Mouse (Mus musculus): ENCODE results near the gene Lrrc14b. TPM values are rescaled to one million over a fixed set of nuclear protein-coding genes. Genes with fewer than 3 reads are reported as not detected.

Lrrc14b gene
- polyA plus RNA-seq, 1 experiment: 3.7 TPM

GRCm38 (mm10) chr13:74356491-74356890 lies 7.3 kb downstream of the Lrrc14b start:
- no peaks in the 10 kb centered on the region for H3K4me1 ChIP-seq (ENCODE audit: control insufficient read depth, insufficient read depth, low read length)
- TF ChIP-seq POLR2A (IDR thresholded peaks at IDR 0.05; ENCODE audit: borderline replicate concordance, extremely low read depth, low read depth, low read length) (no peak), CTCF (IDR thresholded peaks at IDR 0.05; ENCODE audit: insufficient read depth, low read length) (no peak)
- H3K4me3 ChIP-seq (replicated peaks; ENCODE audit: extremely low read depth, low read depth, low read length): no peak overlapping the region
- DNase-seq: no peak
- 94% methylated on average over 13 of the region's 13 CpGs for WGBS

GRCm38 (mm10) chr13:74350435-74350906 lies 13.3 kb downstream of the Lrrc14b start:
- no peak for TF ChIP-seq CTCF (IDR thresholded peaks at IDR 0.05; ENCODE audit: insufficient read depth, low read length)
- no peak for TF ChIP-seq POLR2A (IDR thresholded peaks at IDR 0.05; ENCODE audit: borderline replicate concordance, extremely low read depth, low read depth, low read length)
- peak overlapping the region; percentile 72 for H3K4me3 ChIP-seq (replicated peaks; ENCODE audit: extremely low read depth, low read depth, low read length)
- no peak for DNase-seq
- H3K4me1 ChIP-seq (ENCODE audit: control insufficient read depth, insufficient read depth, low read length): peaks cover 5% of the 10 kb centered on the region
- WGBS: 1% methylated on average over 15 of the region's 15 CpGs

- under 1% methylated on average over 57 of the region's 57 CpGs for WGBS
- peak; percentile 92 for DNase-seq
- Histone ChIP-seq H3K4me1 (ENCODE audit: control insufficient read depth, insufficient read depth, low read length) (peaks cover 5% of the 10 kb centered on the region), H3K4me3 (replicated peaks; ENCODE audit: extremely low read depth, low read depth, low read length) (peak within 1 kb of the TSS; percentile 72)
- TF ChIP-seq POLR2A (IDR thresholded peaks at IDR 0.05; ENCODE audit: borderline replicate concordance, extremely low read depth, low read depth, low read length) (peak; percentile 98), CTCF (IDR thresholded peaks at IDR 0.05; ENCODE audit: insufficient read depth, low read length) (no peak)
These were observed 14.0 kb downstream of the Lrrc14b start, which contains the start of the genes Sdha and Ccdc127 for GRCm38 (mm10) chr13:74349566-74350434. Gene Sdha, minus strand, starts transcription at chr13:74350280. Gene Ccdc127, plus strand, starts transcription at chr13:74350309.

DNA sequence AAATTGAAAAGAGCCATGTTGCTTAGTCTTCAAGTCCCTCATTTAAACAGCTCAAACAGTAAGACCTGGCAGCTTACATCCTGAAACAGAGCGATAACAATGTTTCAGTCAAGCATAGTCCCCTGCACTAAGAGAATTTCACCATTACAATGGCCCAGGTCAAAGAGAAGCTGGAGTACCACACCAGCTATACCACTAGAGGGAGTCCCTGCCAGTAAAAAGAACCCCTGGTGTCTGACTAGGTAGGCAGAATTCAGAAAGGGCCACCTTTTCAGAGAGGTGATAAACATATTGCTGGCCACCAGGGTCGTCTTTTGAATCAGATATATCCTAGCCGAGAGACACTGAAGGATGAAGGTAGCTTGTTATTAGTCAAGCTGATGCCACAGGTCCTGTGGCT lies 22.8 kb downstream of the Lrrc14b start:
- Histone ChIP-seq H3K4me1 (ENCODE audit: control insufficient read depth, insufficient read depth, low read length) (no peaks in the 10 kb centered on the region), H3K4me3 (replicated peaks; ENCODE audit: extremely low read depth, low read depth, low read length) (no peak overlapping the region)
- DNase-seq: no peak
- peak; percentile 10; the same call in 1 of the 2 replicates for TF ChIP-seq CTCF (IDR thresholded peaks at IDR 0.05; ENCODE audit: insufficient read depth, low read length)
- TF ChIP-seq POLR2A (IDR thresholded peaks at IDR 0.05; ENCODE audit: borderline replicate concordance, extremely low read depth, low read depth, low read length): no peak
- 48% methylated on average over 3 of the region's 3 CpGs for WGBS

DNA sequence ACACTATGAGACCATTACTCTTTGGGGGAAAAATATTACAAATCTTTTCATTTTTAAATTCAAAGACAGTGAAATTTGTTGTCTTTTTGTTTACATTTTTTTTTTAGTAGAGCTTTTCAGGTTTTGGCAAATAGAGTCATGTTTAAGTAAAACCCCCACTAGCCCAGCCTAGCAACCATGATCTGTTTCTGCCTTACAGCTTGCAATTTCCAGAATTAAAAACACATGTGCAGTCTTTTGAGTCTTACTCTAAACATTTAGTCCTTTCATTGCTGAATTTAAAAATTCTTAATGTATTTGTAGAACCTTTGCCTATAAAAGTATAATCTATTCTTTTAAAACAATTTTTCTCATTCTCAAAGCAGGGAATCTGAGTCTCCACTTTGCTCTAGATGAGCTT lies 34.5 kb downstream of the Lrrc14b start:
- TF ChIP-seq CTCF (IDR thresholded peaks at IDR 0.05; ENCODE audit: insufficient read depth, low read length) (no peak), POLR2A (IDR thresholded peaks at IDR 0.05; ENCODE audit: borderline replicate concordance, extremely low read depth, low read depth, low read length) (no peak)
- Histone ChIP-seq H3K4me1 (ENCODE audit: control insufficient read depth, insufficient read depth, low read length) (no peaks in the 10 kb centered on the region), H3K4me3 (replicated peaks; ENCODE audit: extremely low read depth, low read depth, low read length) (no peak overlapping the region)
- no peak for DNase-seq

GRCm38 (mm10) chr13:74317170-74317849 lies 46.5 kb downstream of the Lrrc14b start, which contains the start of gene Pdcd6:
Gene Pdcd6, minus strand, starts transcription at chr13:74317580.
- Histone ChIP-seq H3K4me3 (replicated peaks; ENCODE audit: extremely low read depth, low read depth, low read length) (peak within 1 kb of the TSS; percentile 68), H3K4me1 (ENCODE audit: control insufficient read depth, insufficient read depth, low read length) (no peaks in the 10 kb centered on the region)
- under 1% methylated on average over 36 of the region's 36 CpGs for WGBS
- DNase-seq: peak; percentile 94
- TF ChIP-seq POLR2A (IDR thresholded peaks at IDR 0.05; ENCODE audit: borderline replicate concordance, extremely low read depth, low read depth, low read length) (peak; percentile 76; the same call in 1 of the 2 replicates), CTCF (IDR thresholded peaks at IDR 0.05; ENCODE audit: insufficient read depth, low read length) (no peak)

GRCm38 (mm10) chr13:74316789-74317169 lies 47.0 kb downstream of the Lrrc14b start:
- H3K4me3 ChIP-seq (replicated peaks; ENCODE audit: extremely low read depth, low read depth, low read length): peak overlapping the region; percentile 68
- DNase-seq: no peak
- TF ChIP-seq CTCF (IDR thresholded peaks at IDR 0.05; ENCODE audit: insufficient read depth, low read length) (no peak), POLR2A (IDR thresholded peaks at IDR 0.05; ENCODE audit: borderline replicate concordance, extremely low read depth, low read depth, low read length) (no peak)
- 3% methylated on average over 15 of the region's 15 CpGs for WGBS
- H3K4me1 ChIP-seq (ENCODE audit: control insufficient read depth, insufficient read depth, low read length): no peaks in the 10 kb centered on the region

DNA sequence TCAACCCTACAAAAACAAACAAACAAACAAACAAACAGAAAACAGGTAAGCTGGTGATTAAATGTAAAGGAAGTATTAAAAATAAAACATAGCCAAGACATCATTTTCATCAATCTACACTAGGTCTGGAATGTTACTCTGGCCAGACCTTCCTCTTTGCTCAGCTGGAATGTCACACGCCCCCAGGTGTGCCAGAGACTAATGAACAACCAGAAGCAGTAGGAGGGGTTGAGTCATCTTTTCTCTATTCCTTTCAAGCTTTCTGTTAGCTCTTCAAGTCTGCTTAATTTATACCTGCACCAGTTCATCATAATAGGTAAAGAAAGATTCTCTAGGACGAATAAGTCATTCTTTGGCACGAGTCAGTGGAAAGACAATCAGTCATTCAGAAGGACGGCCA lies 47.4 kb downstream of the Lrrc14b start:
- DNase-seq: no peak
- H3K4me1 ChIP-seq (ENCODE audit: control insufficient read depth, insufficient read depth, low read length): no peaks in the 10 kb centered on the region
- WGBS: 16% methylated on average over 4 of the region's 4 CpGs
- TF ChIP-seq POLR2A (IDR thresholded peaks at IDR 0.05; ENCODE audit: borderline replicate concordance, extremely low read depth, low read depth, low read length) (no peak), CTCF (IDR thresholded peaks at IDR 0.05; ENCODE audit: insufficient read depth, low read length) (no peak)
- peak overlapping the region; percentile 68 for H3K4me3 ChIP-seq (replicated peaks; ENCODE audit: extremely low read depth, low read depth, low read length)

DNA sequence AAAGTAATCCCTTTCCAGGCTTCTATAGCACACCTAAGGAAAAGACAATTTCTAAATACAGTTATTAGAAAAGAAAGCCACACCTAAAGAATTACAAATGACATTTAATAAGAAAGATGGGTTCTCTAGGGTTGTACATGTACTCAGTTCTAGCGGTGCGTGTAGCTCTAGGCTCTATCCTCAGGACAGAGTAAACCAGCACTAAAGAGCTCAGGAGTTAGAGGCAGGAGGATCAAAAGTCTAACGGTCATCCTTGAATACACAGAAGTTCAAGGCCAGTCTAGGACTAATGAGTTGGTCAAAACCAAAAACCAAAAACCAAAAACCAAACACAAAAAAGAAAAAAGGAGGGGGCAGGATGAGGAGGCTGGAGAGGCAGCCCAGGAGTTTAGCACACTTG lies 49.2 kb downstream of the Lrrc14b start:
- Histone ChIP-seq H3K4me3 (replicated peaks; ENCODE audit: extremely low read depth, low read depth, low read length) (no peak overlapping the region), H3K4me1 (ENCODE audit: control insufficient read depth, insufficient read depth, low read length) (no peaks in the 10 kb centered on the region)
- WGBS: 94% methylated on average over 3 of the region's 3 CpGs
- TF ChIP-seq CTCF (IDR thresholded peaks at IDR 0.05; ENCODE audit: insufficient read depth, low read length): no peak
- TF ChIP-seq POLR2A (IDR thresholded peaks at IDR 0.05; ENCODE audit: borderline replicate concordance, extremely low read depth, low read depth, low read length): no peak
- no peak for DNase-seq

Other genes with a start within 250 kb of the Lrrc14b start
- 0.34 and 0.96 TPM in 2 replicates for gene Slc9a3, start 242.5 kb downstream of the Lrrc14b start, polyA plus RNA-seq (2012; rRNA removed)
- 22.5 and 30.2 TPM in 2 replicates for gene Exoc3, start 155.3 kb downstream of the Lrrc14b start, polyA plus RNA-seq (2012; rRNA removed)
- 0.34 and 0.40 TPM in 2 replicates for gene Ahrr, start 71.7 kb downstream of the Lrrc14b start, polyA plus RNA-seq (2012; rRNA removed)
- gene Pdcd6, start 46.4 kb downstream of the Lrrc14b start, polyA plus RNA-seq (2012; rRNA removed): 66.8 and 78.3 TPM in 2 replicates
- gene Sdha, start 13.7 kb downstream of the Lrrc14b start, polyA plus RNA-seq (2012; rRNA removed): 65.4 and 101 TPM in 2 replicates
- gene Ccdc127, start 13.7 kb downstream of the Lrrc14b start, polyA plus RNA-seq (2012; rRNA removed): 2.1 and 3.4 TPM in 2 replicates
- gene Zfp72, start 26.8 kb upstream of the Lrrc14b start, polyA plus RNA-seq (2012; rRNA removed): 0.19 and 0.39 TPM in 2 replicates
- gene Ftl1-ps1, start 35.7 kb upstream of the Lrrc14b start, polyA plus RNA-seq (2012; rRNA removed): 24.2 and 28.6 TPM in 2 replicates
- gene Zfp825, start 130.0 kb upstream of the Lrrc14b start, polyA plus RNA-seq (2012; rRNA removed): 0.87 and 0.96 TPM in 2 replicates